Mouse (Mus musculus) left cerebral cortex, adult 11 months (tissue): ENCODE results near the gene Olfr514.
"Not testable (repeated sequence)": the region's sequence is repeated elsewhere in the genome, so short reads cannot be mapped to it uniquely, and the experiment has no call there.

Source experiments
- DNase-seq: peaks from one replicate; pipeline ENCODE4 v3.0.0; 2022; ENCODE audit warnings: low spot score

Olfr514 gene

GRCm38 (mm10) chr7:108825897-108826296, at the start of gene Olfr514:
TSS of gene Olfr514 (minus strand) at chr7:108825997.
- DNase-seq: no peak

GRCm38 (mm10) chr7:108872279-108872678, 46.5 kb upstream of the Olfr514 start, which contains the start of gene Olfr517:
TSS of gene Olfr517 (minus strand) at chr7:108872379.
- DNase-seq: no peak

- DNase-seq: no peak
Measured at GRCm38 (mm10) chr7:108850429-108850828, 24.6 kb upstream of the Olfr514 start, which contains the start of gene Olfr516. TSS of gene Olfr516 (minus strand) at chr7:108850529.

GRCm38 (mm10) chr7:108814593-108815215, 11.1 kb downstream of the Olfr514 start:
- DNase-seq: not testable (repeated sequence)

GRCm38 (mm10) chr7:108797205-108797933, 28.4 kb downstream of the Olfr514 start:
- DNase-seq: no peak
